Mouse (Mus musculus) hindbrain, embryonic 10.5 days (tissue): ENCODE data around the gene Cd300a. TPM values are rescaled to one million over a fixed set of nuclear protein-coding genes. Genes with fewer than 3 reads are reported as not detected.

Source experiments
- DNase-seq: peaks from one replicate; pipeline ENCODE4 v3.0.0-alpha.2; 2017; ENCODE audit warnings: low spot score
- H3K27ac ChIP-seq: fragments of 300-500 bp; sonication (generic); 2 replicates; pipeline ENCODE4 v1.5.1; 2016; ENCODE audit warnings: mild to moderate bottlenecking, moderate library complexity
- H3K27me3 ChIP-seq: fragments of 300-500 bp; sonication (generic); 2 replicates; pipeline ENCODE4 v1.6.1; 2016; ENCODE audit warnings: mild to moderate bottlenecking; ENCODE audit not compliant: poor library complexity, insufficient read depth, severe bottlenecking
- H3K36me3 ChIP-seq: fragments of 300-500 bp; sonication (generic); 2 replicates; pipeline ENCODE4 v1.6.1; 2016; ENCODE audit warnings: mild to moderate bottlenecking, moderate library complexity
- H3K4me1 ChIP-seq: fragments of 300-500 bp; sonication (generic); replicated peaks from 2 replicates; pipeline ENCODE4 v1.6.1; 2016; ENCODE audit warnings: mild to moderate bottlenecking
- H3K4me3 ChIP-seq: fragments of 300-500 bp; sonication (generic); 2 replicates; pipeline ENCODE4 v1.5.1; 2016; ENCODE audit warnings: mild to moderate bottlenecking, moderate library complexity
- H3K9me3 ChIP-seq: fragments of 300-500 bp; sonication (generic); 2 replicates; pipeline ENCODE4 v1.6.1; 2016; ENCODE audit warnings: mild to moderate bottlenecking, moderate library complexity
- WGBS: fragments of 180-500 bp; shearing (Covaris S2); methylation state at CpG from one replicate; pipeline ENCODE4 v1.1.7; 2016; 5-methylcytosine and 5-hydroxymethylcytosine counted together
- polyA plus RNA-seq: library from polyadenylated mRNA; unstranded; fragments of >200 nt; fragmentation: Nextera tagmentation; extraction: Ambion mirVana; gene quantifications from 2 replicates; pipeline ENCODE4 v1.2.1, GENCODE M21; 2016

Cd300a gene
- polyA plus RNA-seq, 1 experiment from 2014 or later, result 1.0 TPM

DNA sequence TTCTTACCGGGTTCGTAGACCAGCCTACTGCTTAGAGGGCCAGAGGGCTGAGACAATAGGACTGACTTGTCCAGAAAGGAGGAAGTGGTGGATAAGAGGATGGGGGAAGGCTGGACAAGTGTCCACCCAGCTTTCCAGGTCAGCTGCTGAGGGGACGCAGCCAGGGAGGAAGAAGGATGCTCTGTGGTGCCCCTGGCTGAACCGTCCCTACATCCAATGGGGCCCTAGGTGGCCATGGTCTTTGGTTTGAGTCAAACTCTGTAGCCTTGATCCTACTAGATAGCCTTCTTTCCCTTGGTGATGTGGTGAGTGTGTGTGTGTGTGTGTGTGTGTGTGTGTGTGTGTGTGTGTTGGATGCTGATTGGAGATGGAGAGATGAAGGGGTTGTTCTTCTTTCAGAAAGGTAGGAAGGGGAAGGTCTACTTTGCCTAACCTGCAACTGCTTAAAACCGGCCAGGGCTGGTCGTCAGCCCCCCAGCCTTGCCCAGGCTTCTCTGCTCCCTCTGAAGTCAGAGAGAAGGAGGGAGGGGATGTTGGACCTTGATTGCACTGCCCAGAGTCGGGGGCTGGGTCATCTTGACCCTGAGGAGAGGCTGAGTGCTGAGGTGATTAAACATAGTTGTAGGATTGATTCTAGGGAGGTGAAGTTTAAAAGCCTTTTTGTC lies 36.5 kb upstream of the Cd300a start:
- Histone ChIP-seq H3K4me3 (peak overlapping the region; percentile 74), H3K27me3 (peaks cover 66% of the 10 kb centered on the region), H3K9me3 (no peaks in the 10 kb centered on the region), H3K4me1 (peaks cover 57% of the 10 kb centered on the region), H3K36me3 (no peaks in the 10 kb centered on the region), H3K27ac (peak overlapping the region; percentile 92)
- no peak for DNase-seq
- WGBS, result 12% methylated on average over 7 of the region's 7 CpGs

DNA sequence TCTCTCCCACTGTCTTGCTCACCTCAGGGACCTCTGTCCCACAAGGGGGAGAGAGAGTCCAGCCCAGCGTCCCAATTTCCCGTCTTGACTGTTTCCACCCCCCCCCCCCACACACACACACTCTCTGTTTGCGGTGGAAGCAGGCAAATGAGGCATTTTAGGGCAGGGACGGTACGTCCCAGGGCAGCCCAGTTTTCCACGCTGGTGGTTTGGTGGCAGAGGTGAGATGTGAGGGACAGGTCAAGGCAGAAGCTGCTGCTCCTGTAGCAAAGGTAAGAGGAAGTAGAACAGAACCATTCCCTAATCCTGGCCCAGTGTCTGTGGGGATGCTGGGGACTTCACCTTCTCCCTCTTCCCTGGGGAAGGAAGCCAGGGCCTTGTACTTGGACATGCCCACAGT lies 35.3 kb upstream of the Cd300a start:
- peaks cover 55% of the 10 kb centered on the region for H3K27me3 ChIP-seq

DNA sequence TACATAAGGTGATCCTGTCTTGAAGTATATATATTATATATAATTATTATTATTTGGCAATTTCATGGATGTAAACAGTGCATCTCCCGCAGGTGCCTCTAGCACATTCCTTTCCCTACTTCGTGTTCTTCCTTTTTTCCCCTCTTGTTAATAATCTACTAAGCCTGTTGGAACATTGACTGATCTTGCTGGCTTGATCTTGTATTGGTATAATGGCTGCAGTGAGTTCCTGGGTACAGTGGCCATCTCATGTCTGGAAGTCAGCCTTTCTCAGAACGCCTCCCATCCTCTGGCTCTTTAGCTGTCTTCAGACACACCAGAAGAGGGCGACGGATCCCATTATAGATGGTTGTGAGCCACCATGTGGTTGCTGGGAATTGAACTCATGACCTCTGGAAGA lies 33.7 kb upstream of the Cd300a start:
- 0 out of 2 replicates have a peak, but pooled peaks cover 3% of the 10 kb centered on the region for H3K9me3 ChIP-seq
- peaks cover 40% of the 10 kb centered on the region for H3K27me3 ChIP-seq
- no peak overlapping the region for H3K4me3 ChIP-seq
- DNase-seq, result no peak
- peaks cover 31% of the 10 kb centered on the region for H3K4me1 ChIP-seq
- 90% methylated on average over 5 of the region's 5 CpGs for WGBS
- no peak overlapping the region for H3K27ac ChIP-seq
- no peaks in the 10 kb centered on the region for H3K36me3 ChIP-seq

More for the DNA sequence above, 35.3 kb upstream of the Cd300a start:
- Histone ChIP-seq H3K4me3 (no peak overlapping the region), H3K36me3 (no peaks in the 10 kb centered on the region), H3K9me3 (0 out of 2 replicates have a peak, but pooled peaks cover 3% of the 10 kb centered on the region), H3K4me1 (peaks cover 46% of the 10 kb centered on the region), H3K27ac (no peak overlapping the region)
- DNase-seq, result no peak
- 82% methylated on average over 6 of the region's 6 CpGs for WGBS

DNA sequence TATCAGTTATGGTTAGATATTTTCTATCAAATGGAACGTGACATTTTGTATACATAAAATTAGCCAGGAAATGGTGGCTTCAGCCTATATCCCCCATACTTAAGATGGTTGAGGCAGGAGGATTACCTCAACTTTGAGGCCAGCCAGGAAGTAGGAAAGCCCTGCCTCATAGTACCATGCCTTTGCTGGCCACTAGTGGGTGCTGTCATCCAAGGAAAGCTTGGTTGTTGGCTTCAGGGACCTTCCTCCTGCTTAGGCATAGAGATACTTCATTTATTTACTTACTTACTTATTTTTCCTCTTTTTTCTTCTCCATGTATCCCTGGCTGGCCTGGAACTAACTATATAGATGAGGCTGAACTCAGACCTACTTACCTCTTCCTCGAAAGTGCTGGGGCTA lies 31.2 kb upstream of the Cd300a start:
- Histone ChIP-seq H3K36me3 (peaks cover 5% of the 10 kb centered on the region; the same call in 1 of the 2 replicates), H3K4me3 (no peak overlapping the region), H3K27ac (no peak overlapping the region), H3K4me1 (peaks cover 6% of the 10 kb centered on the region; the same call in 1 of the 2 replicates), H3K9me3 (0 out of 2 replicates have a peak, but pooled peaks cover 3% of the 10 kb centered on the region), H3K27me3 (peaks cover 15% of the 10 kb centered on the region)
- 97% methylated on average over 2 of the region's 2 CpGs for WGBS
- no peak for DNase-seq

DNA sequence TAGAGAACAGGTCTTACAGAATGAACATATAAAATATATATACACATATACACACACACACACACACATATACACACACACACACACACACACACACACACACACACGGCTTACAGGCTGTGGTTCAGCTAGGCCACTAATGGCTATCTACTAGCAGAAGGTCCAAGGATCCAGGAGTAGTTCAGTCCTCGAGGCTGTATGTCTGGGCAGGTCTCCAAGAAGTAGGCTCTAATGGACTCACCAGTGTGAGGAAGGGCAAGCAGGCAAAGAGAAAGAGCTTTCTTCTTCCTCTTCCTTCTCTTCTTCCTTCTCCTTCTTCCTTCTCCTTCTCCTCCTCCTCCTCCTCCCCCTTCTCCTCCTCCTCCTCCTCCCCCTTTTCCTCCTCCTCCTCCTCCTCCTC lies 28.8 kb upstream of the Cd300a start:
- H3K4me1 ChIP-seq, result peaks cover 7% of the 10 kb centered on the region
- no peaks in the 10 kb centered on the region for H3K27me3 ChIP-seq
- H3K4me3 ChIP-seq, result no peak overlapping the region
- no peak for DNase-seq
- 0 out of 2 replicates have a peak, but pooled peaks cover 3% of the 10 kb centered on the region for H3K9me3 ChIP-seq
- WGBS, result 94% methylated on average over 2 of the region's 2 CpGs
- H3K36me3 ChIP-seq, result peaks cover 12% of the 10 kb centered on the region
- H3K27ac ChIP-seq, result no peak overlapping the region

DNA sequence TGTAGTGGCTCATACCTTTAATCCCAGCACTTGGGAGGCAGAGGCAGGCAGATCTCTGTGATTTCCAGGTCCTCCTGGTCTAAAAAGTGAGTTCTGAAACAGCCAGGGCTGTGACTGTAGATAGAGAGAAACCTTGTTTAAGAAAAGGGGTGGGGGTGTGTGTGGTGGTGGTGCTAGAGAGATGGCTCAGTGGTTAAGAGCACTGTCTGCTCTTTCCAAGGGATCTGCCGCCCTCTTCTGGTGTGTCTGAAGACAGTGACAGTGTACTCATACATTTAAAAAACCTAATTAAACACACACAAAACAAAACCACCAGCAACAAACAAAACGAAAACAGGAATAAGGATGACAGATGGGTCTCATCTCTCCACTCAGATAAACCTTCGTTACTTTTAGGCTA lies 27.2 kb upstream of the Cd300a start:
- no peak for DNase-seq
- WGBS, result 86% methylated on average over 3 of the region's 3 CpGs
- no peak overlapping the region for H3K4me3 ChIP-seq
- no peaks in the 10 kb centered on the region for H3K27me3 ChIP-seq
- H3K9me3 ChIP-seq, result 0 out of 2 replicates have a peak, but pooled peaks cover 3% of the 10 kb centered on the region
- H3K4me1 ChIP-seq, result peaks cover 24% of the 10 kb centered on the region
- no peak overlapping the region for H3K27ac ChIP-seq
- H3K36me3 ChIP-seq, result peaks cover 16% of the 10 kb centered on the region

DNA sequence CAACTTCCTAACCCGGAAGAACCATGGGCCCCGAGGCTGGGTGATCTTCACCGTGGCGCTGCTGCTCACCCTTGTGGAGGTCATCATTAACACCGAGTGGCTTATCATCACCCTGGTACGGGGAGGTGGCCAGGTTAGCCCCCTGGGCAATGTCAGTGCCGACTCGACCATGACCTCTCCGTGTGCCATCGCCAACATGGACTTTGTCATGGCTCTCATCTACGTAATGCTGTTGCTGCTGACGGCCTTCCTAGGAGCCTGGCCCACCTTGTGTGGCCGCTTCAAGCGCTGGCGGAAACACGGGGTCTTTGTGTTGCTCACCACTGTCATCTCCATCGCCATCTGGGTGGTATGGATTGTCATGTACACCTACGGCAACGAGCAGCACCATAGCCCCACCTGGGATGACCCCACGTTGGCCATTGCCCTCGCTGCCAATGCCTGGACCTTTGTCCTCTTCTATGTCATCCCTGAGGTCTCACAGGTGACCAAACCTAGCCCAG lies 25.9 kb upstream of the Cd300a start:
- no peak for DNase-seq
- no peak overlapping the region for H3K4me3 ChIP-seq
- WGBS, result 91% methylated on average over 21 of the region's 21 CpGs
- no peaks in the 10 kb centered on the region for H3K9me3 ChIP-seq
- 0 out of 2 replicates have a peak overlapping the region, but pooled peaks have one; percentile 8 for H3K27ac ChIP-seq
- no peaks in the 10 kb centered on the region for H3K27me3 ChIP-seq
- H3K36me3 ChIP-seq, result peaks cover 25% of the 10 kb centered on the region
- peaks cover 25% of the 10 kb centered on the region for H3K4me1 ChIP-seq

DNA sequence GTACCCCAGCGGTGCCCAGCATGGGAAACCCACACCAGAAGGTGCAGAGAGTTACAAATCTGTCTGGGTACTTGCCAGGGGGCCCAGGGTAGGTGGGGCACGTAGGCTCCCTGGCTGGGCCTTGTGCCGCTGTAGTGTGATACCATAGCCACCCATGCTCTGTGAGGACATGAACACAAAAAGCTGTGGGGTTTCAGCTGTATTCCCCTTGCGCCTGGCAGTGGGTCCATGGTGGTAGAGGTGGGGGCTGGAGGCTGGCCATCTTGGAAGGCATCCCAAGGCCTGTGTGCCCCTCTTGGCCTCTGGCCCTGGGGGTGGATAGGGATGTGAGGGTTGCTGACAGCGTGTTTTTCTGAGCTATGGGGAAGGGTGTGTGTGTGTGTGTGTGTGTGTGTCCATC lies 23.8 kb upstream of the Cd300a start:
- no peak for DNase-seq
- 73% methylated on average over 5 of the region's 5 CpGs for WGBS
- Histone ChIP-seq H3K9me3 (no peaks in the 10 kb centered on the region), H3K36me3 (peaks cover 37% of the 10 kb centered on the region), H3K27ac (peak overlapping the region; percentile 72), H3K4me3 (no peak overlapping the region), H3K4me1 (peaks cover 25% of the 10 kb centered on the region), H3K27me3 (no peaks in the 10 kb centered on the region)

DNA sequence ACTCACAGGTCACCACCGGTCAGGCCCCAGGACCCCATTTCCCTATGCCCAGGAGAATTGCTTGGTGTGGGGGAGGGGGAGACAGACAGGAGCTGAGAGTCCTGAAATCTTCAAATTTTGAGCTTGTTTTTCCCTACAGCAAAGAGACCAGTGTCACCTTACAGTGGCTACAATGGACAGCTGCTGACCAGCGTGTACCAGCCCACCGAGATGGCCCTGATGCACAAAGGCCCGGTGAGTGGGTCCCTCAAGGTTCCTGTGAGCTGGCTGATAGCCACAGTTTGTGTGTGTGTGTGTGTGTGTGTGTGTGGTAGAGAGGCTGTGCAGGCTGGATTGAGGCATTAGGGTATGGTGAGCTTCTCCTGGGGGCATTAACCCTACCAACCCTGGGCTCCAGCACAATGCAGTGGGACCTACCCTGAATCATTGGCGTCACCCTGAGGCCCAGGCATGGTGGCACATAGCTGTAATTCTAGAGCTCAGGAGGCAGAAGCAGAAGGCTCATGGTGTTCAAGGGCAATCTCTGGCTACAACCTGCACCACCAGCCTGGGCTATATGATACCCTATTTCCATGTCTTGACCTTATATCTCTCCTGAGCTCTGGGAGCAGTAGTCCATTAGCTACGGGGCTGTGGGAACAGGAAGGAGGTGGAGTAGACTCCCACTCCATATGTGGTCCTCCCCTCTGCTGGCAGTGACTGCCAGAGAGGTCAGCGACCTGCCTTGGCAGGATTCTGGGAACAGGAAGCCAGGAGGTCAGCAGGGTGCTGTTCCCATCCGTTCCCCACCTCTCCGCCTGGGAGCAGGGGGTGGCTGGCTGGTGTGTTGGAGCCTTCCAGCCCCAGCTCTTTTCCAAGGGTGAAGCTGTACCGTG lies 23.1 kb upstream of the Cd300a start:
- peak overlapping the region; percentile 72 for H3K27ac ChIP-seq
- peaks cover 25% of the 10 kb centered on the region for H3K4me1 ChIP-seq
- H3K9me3 ChIP-seq, result no peaks in the 10 kb centered on the region
- H3K27me3 ChIP-seq, result no peaks in the 10 kb centered on the region
- DNase-seq, result no peak
- no peak overlapping the region; the same call in 1 of the 2 replicates for H3K4me3 ChIP-seq
- H3K36me3 ChIP-seq, result peaks cover 45% of the 10 kb centered on the region
- 44% methylated on average over 10 of the region's 10 CpGs for WGBS

DNA sequence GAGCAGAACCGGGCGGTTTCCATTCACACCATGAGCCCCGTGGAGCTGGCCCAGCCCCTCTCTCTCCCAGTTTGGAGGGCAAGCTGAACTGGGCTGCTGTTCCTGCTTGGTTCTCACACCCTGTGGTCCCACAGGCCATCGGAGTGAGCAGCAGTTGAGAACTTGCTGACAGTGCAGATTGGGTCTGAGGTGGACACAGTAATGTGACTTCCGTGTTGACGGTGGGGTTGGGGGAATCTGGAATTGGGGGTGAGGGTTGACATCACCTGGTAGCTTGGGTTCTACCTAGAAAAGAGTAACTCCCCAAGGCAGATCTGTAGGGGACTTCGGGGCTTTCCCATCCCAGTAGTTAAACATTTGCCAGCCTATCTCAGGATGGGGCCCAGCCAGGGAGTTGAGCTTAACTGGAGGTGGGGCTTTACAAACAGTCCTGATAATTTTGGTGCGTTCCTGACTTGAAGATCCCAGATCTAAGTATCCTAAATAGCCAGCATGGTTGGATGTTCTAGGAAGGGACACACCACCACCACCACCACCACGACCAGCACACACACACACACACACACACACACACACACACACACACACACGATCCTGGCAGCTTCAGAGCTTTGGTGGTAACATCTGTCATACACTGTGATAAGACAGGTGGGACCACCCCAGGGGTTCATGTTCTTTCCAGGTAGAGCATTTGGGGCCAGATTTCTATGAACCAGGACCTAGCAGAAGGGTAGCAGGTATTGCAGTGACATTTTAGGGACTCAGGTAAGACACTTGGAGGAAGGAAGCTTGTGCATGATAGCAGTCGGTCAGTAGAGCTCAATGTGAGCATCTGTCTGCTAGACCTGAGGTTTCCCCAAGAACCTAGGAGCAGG lies 22.2 kb upstream of the Cd300a start:
- no peak for DNase-seq
- Histone ChIP-seq H3K4me1 (peaks cover 29% of the 10 kb centered on the region), H3K4me3 (no peak overlapping the region; the same call in 1 of the 2 replicates), H3K36me3 (peaks cover 47% of the 10 kb centered on the region), H3K27ac (peak overlapping the region; percentile 72), H3K9me3 (no peaks in the 10 kb centered on the region), H3K27me3 (no peaks in the 10 kb centered on the region)
- 66% methylated on average over 11 of the region's 11 CpGs for WGBS

DNA sequence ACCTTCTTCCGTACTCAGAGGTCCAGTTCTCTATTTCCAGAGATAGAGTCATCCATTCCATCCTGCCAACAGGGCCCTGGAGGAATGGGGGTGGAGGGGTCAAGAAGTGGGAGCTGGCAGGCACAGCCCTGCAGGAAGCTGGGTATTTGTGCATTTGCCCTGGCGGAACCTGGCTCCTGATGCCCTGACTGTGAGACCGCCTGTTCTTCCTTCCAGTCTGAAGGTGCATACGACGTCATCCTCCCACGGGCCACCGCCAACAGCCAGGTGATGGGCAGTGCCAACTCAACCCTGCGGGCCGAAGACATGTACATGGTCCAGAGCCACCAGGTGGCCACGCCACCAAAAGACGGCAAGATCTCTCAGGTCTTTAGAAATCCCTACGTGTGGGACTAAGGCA lies 21.6 kb upstream of the Cd300a start:
- Histone ChIP-seq H3K4me1 (peaks cover 36% of the 10 kb centered on the region), H3K36me3 (peaks cover 49% of the 10 kb centered on the region)

DNA sequence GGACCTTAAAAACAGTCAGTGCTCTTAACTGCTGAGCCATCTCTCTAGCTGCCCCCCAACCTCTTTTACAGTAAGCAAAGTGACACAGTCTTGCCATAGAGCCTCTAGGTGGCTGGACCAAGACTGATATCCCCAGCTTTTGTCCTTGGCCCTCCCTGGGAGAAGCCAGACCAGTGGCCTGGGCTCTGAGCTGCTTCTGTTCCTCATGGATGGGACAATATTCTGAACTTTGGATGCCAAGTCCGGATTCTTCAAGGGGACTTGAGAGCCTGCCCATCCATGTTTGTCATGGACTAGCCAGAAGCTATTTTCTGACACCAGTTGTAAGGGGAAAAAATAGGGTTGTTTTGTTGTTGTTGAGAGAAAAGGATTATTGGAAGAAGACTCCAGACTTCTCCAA lies 20.1 kb upstream of the Cd300a start:
- Histone ChIP-seq H3K9me3 (no peaks in the 10 kb centered on the region), H3K4me3 (no peak overlapping the region), H3K27ac (no peak overlapping the region), H3K4me1 (peaks cover 51% of the 10 kb centered on the region), H3K36me3 (peaks cover 38% of the 10 kb centered on the region), H3K27me3 (peaks cover 11% of the 10 kb centered on the region; the same call in 1 of the 2 replicates)
- WGBS, result 80% methylated on average over 1 of the region's 1 CpGs
- no peak for DNase-seq

More for the DNA sequence above, 21.6 kb upstream of the Cd300a start:
- H3K4me3 ChIP-seq, result no peak overlapping the region
- 92% methylated on average over 12 of the region's 12 CpGs for WGBS
- no peaks in the 10 kb centered on the region for H3K27me3 ChIP-seq
- no peak overlapping the region for H3K27ac ChIP-seq
- no peaks in the 10 kb centered on the region for H3K9me3 ChIP-seq
- no peak for DNase-seq
